Mouse (Mus musculus): ENCODE data around the gene Mrln. TPM values are rescaled to one million over a fixed set of nuclear protein-coding genes. Genes with fewer than 3 reads are reported as not detected.
"Not testable (repeated sequence)": the region's sequence is repeated elsewhere in the genome, so short reads cannot be mapped to it uniquely, and the experiment has no call there.

Mrln gene
- polyA plus RNA-seq, 1 experiment from 2014 or later: 0.98 TPM

DNA sequence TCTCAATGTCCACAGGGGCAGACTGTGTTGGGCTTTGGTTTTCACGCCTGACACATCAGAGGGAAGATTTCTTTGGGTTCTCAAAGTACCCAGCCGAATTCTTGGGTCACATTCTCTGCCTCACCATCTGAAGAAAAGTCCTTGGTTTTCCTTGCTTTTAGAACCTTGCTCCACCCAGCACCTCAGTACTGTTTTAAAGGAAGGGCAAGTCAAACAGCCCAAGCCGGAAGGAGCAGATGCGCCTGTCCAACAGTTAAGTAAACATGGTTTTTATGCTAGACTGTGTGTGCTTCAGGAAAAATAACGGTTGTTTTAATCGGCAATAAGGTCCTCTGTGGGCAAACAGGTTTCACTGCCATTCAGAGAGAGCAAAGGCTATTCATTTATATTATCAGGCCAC is 6.5 kb upstream of the Mrln start:
- Histone ChIP-seq H3K27me3 (replicated peaks) (no peaks in the 10 kb centered on the region), H3K9ac (no peak overlapping the region), H3K4me3 (replicated peaks) (no peak overlapping the region), H3K4me2 (replicated peaks) (no peak overlapping the region), H3K4me1 (replicated peaks) (0 out of 2 replicates have a peak, but pooled peaks cover 5% of the 10 kb centered on the region), H3K9me3 (no peaks in the 10 kb centered on the region), H3K27ac (no peak overlapping the region; the same call in 1 of the 2 replicates), H3K36me3 (no peaks in the 10 kb centered on the region)
- peak; percentile 26; the same call in 1 of the 2 replicates for ATAC-seq
- 37% methylated on average over 6 of the region's 6 CpGs for WGBS

DNA sequence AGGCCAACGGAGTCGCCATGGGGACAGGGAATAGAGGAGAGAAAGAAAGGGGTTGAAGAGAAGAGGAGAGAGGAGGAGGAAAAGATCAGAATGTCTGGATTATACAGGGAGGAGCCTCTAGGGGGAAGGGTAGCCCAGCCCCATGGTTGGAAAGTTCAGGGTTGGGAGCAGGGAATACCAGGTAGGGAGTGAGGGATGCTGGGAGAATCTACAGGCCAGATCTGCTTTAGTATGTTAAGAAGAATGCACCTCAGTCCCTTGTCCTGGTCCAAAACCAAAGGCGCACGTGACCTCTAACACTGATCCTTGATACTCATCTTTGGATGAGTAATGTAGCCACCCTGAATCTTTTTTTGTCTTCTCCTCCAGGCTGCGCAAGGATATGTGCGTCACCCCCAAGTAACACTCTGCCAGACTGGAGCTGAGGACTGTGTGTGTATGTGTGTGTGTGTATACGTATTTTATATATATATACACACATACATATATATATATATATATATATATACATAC is 5.5 kb upstream of the Mrln start:
- Histone ChIP-seq H3K27me3 (replicated peaks) (no peaks in the 10 kb centered on the region), H3K9me3 (no peaks in the 10 kb centered on the region), H3K4me3 (replicated peaks) (no peak overlapping the region), H3K4me2 (replicated peaks) (no peak overlapping the region), H3K9ac (no peak overlapping the region), H3K4me1 (replicated peaks) (0 out of 2 replicates have a peak, but pooled peaks cover 5% of the 10 kb centered on the region), H3K27ac (no peak overlapping the region), H3K36me3 (no peaks in the 10 kb centered on the region)
- WGBS: 90% methylated on average over 7 of the region's 7 CpGs
- no peak for ATAC-seq

- Histone ChIP-seq H3K27ac (no peak overlapping the region), H3K27me3 (replicated peaks) (no peaks in the 10 kb centered on the region), H3K4me1 (replicated peaks) (0 out of 2 replicates have a peak, but pooled peaks cover 5% of the 10 kb centered on the region), H3K9ac (no peak overlapping the region), H3K4me3 (replicated peaks) (no peak overlapping the region), H3K36me3 (no peaks in the 10 kb centered on the region), H3K4me2 (replicated peaks) (no peak overlapping the region), H3K9me3 (no peaks in the 10 kb centered on the region)
- no peak for ATAC-seq
- WGBS: 78% methylated on average over 6 of the region's 6 CpGs
Observed at GRCm38 (mm10) chr10:70199466-70200210, 4.8 kb upstream of the Mrln start.

DNA sequence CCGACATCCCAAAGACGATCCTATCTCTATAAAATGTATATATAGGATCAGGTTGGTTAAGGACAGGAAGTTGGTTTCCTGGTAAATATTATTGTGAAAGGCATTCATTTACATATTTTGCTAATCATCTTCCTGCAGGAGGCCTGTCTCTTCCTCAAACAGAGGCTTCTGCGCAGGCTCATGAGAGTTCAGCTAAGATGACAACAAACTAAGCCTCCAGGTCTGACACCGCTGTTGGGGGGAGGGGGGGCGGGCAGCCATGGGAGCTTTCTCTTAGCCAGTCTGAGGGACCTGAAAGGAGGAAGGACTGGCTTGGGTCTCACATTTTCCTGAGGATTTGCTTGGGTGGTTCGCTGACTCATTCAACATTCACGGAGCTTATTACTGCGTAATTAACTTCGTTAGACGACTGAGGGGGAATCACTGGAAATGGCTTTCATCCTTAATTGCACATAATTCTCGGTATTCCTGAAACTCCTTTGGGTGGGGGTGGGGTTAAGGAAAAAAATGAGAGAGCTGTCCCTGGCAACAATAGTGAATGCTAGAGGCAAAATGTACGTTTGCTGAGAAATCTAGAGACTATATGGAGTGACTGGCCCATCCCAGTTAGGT is 3.5 kb upstream of the Mrln start:
- ATAC-seq: no peak
- no peak overlapping the region for H3K9ac ChIP-seq
- 66% methylated on average over 12 of the region's 12 CpGs for WGBS
- H3K27ac ChIP-seq: no peak overlapping the region
- no peaks in the 10 kb centered on the region for H3K9me3 ChIP-seq
- no peak overlapping the region for H3K4me3 ChIP-seq (replicated peaks)
- peaks cover 9% of the 10 kb centered on the region; the same call in 1 of the 2 replicates for H3K4me1 ChIP-seq (replicated peaks)
- no peaks in the 10 kb centered on the region for H3K27me3 ChIP-seq (replicated peaks)
- H3K4me2 ChIP-seq (replicated peaks): no peak overlapping the region
- H3K36me3 ChIP-seq: no peaks in the 10 kb centered on the region

GRCm38 (mm10) chr10:70211281-70211680 is 6.8 kb downstream of the Mrln start:
- no peaks in the 10 kb centered on the region for H3K9me3 ChIP-seq
- no peak overlapping the region for H3K9ac ChIP-seq
- no peaks in the 10 kb centered on the region for H3K27me3 ChIP-seq (replicated peaks)
- 73% methylated on average over 9 of the region's 9 CpGs for WGBS
- ATAC-seq: peak; percentile 70; the same call in 1 of the 2 replicates
- no peak overlapping the region for H3K4me2 ChIP-seq (replicated peaks)
- H3K4me1 ChIP-seq (replicated peaks): no peaks in the 10 kb centered on the region
- no peak overlapping the region for H3K27ac ChIP-seq
- H3K36me3 ChIP-seq: no peaks in the 10 kb centered on the region
- H3K4me3 ChIP-seq (replicated peaks): no peak overlapping the region

DNA sequence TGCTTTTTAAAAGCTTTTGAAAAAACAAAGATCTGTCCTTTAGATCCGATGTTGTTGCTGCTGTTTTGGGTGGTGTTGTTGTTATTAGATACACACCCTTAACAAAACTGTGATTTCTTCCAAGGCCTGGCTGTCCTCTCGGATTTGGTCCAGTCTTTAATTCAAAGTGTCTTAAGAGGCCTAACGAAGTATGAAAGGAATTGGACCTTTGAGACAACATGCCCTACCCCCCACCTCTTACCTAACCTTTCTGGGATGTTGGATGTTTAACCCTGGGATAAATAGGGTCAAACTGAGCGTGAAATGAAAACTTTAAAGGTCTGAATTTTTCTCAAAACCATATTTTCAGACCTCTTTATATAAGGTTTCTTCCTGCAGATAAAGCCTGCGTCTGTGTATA is 16.5 kb downstream of the Mrln start:
- H3K9ac ChIP-seq: no peak overlapping the region
- no peaks in the 10 kb centered on the region for H3K9me3 ChIP-seq
- 80% methylated on average over 5 of the region's 5 CpGs for WGBS
- H3K36me3 ChIP-seq: no peaks in the 10 kb centered on the region
- no peaks in the 10 kb centered on the region for H3K4me1 ChIP-seq (replicated peaks)
- ATAC-seq: no peak
- H3K4me3 ChIP-seq (replicated peaks): no peak overlapping the region
- no peak overlapping the region for H3K4me2 ChIP-seq (replicated peaks)
- no peaks in the 10 kb centered on the region for H3K27me3 ChIP-seq (replicated peaks)
- H3K27ac ChIP-seq: no peak overlapping the region

- ATAC-seq, H3K9me3 ChIP-seq: not testable (repeated sequence)
- 91% methylated on average over 8 of the region's 8 CpGs for WGBS
Observed at GRCm38 (mm10) chr10:70222231-70222630, 17.8 kb downstream of the Mrln start.

DNA sequence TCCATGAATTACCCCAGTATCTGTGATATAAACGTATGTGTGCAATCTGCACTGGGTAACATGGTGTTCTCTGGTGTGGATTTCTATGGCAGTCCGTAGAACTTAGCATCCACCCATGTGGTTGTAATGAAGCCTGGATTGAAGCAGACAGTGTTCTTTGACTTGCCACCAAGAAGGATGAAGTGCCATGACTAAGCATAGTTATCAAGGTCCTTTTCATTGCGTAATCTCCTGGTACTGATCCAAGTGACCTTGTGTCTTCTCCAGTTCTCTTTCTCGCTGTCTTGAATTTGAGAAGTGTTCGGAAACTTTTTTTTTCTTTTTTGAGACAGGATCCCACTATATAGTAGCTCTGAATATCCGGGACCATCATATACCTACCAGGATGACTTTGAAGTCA is 20.1 kb downstream of the Mrln start:
- H3K27me3 ChIP-seq (replicated peaks): no peaks in the 10 kb centered on the region
- H3K4me3 ChIP-seq (replicated peaks): no peak overlapping the region
- H3K4me1 ChIP-seq (replicated peaks): no peaks in the 10 kb centered on the region
- no peak for ATAC-seq
- H3K36me3 ChIP-seq: no peaks in the 10 kb centered on the region
- 88% methylated on average over 6 of the region's 6 CpGs for WGBS
- H3K4me2 ChIP-seq (replicated peaks): no peak overlapping the region
- no peaks in the 10 kb centered on the region for H3K9me3 ChIP-seq
- no peak overlapping the region for H3K9ac ChIP-seq
- no peak overlapping the region for H3K27ac ChIP-seq

More at GRCm38 (mm10) chr10:70222231-70222630, 17.8 kb downstream of the Mrln start:
- H3K4me3 ChIP-seq (replicated peaks); H3K4me1 ChIP-seq (replicated peaks); H3K36me3 ChIP-seq; H3K27me3 ChIP-seq (replicated peaks); H3K9ac ChIP-seq; H3K27ac ChIP-seq; H3K4me2 ChIP-seq (replicated peaks): not testable (repeated sequence)

DNA sequence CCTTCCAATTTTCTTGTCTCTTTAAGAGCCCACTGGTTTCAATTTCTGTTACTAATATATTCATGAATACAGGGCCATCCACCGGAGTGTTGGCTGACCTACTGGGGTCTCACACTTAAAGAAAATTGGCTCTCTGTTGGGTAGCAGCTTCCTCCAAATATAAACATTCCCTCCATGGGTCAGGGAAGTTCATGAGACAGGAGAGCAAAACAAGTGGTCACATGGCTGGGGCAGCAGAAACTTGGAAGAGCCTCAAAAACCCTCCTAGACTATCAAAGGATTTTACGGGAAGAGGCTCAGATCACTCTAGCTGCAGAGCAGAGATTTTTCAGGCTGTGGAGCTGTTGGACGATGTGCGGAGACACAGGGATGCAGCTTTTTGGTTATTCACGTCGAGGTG is 21.3 kb downstream of the Mrln start:
- Histone ChIP-seq H3K4me3 (replicated peaks) (no peak overlapping the region), H3K9ac (no peak overlapping the region), H3K27me3 (replicated peaks) (no peaks in the 10 kb centered on the region), H3K27ac (no peak overlapping the region), H3K9me3 (no peaks in the 10 kb centered on the region), H3K4me1 (replicated peaks) (no peaks in the 10 kb centered on the region), H3K4me2 (replicated peaks) (no peak overlapping the region), H3K36me3 (no peaks in the 10 kb centered on the region)
- no peak for ATAC-seq
- WGBS: 38% methylated on average over 6 of the region's 6 CpGs

- Histone ChIP-seq H3K27ac (no peak overlapping the region), H3K4me2 (replicated peaks) (no peak overlapping the region), H3K9me3 (no peaks in the 10 kb centered on the region), H3K9ac (no peak overlapping the region), H3K4me3 (replicated peaks) (no peak overlapping the region), H3K36me3 (no peaks in the 10 kb centered on the region), H3K27me3 (replicated peaks) (no peaks in the 10 kb centered on the region), H3K4me1 (replicated peaks) (no peaks in the 10 kb centered on the region)
- ATAC-seq: no peak
Observed at GRCm38 (mm10) chr10:70226608-70227007, 22.1 kb downstream of the Mrln start.

DNA sequence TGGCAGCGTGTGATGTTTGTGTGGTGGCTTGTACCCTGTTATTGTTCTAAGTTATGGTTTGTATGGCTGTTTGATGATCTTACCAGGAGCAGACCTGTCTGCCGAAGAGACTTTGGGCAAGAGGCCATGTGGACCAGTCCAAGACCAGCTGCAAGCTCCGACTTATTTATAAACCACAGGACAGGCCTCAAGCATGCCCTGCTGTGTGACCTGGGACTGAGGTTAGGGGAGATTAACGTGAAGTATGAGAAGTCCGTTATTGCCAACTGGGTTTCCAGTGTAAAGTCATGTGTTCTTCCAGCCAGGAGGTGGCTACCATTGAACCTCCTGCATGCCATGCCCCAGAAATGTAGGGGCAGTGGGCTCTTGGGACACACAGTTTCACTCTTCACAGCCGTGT is 25.9 kb downstream of the Mrln start:
- Histone ChIP-seq H3K9ac (no peak overlapping the region), H3K4me3 (replicated peaks) (no peak overlapping the region), H3K4me1 (replicated peaks) (no peaks in the 10 kb centered on the region), H3K9me3 (no peaks in the 10 kb centered on the region), H3K27me3 (replicated peaks) (no peaks in the 10 kb centered on the region), H3K4me2 (replicated peaks) (no peak overlapping the region), H3K27ac (no peak overlapping the region), H3K36me3 (no peaks in the 10 kb centered on the region)
- 80% methylated on average over 6 of the region's 6 CpGs for WGBS
- no peak for ATAC-seq

- Histone ChIP-seq H3K36me3 (no peaks in the 10 kb centered on the region), H3K9me3 (no peaks in the 10 kb centered on the region), H3K4me2 (replicated peaks) (no peak overlapping the region), H3K9ac (no peak overlapping the region), H3K27me3 (replicated peaks) (0 out of 2 replicates have a peak, but pooled peaks cover 2% of the 10 kb centered on the region), H3K4me1 (replicated peaks) (no peaks in the 10 kb centered on the region), H3K27ac (no peak overlapping the region), H3K4me3 (replicated peaks) (no peak overlapping the region)
- WGBS: 66% methylated on average over 2 of the region's 2 CpGs
- no peak for ATAC-seq
Observed at GRCm38 (mm10) chr10:70237936-70238335, 33.5 kb downstream of the Mrln start.

Data from intestine, embryonic 15.5 days (tissue).